Mouse (Mus musculus) retina, embryonic 14.5 days (tissue): ENCODE results near the gene Gm9837.

Source experiments
- DNase-seq: peaks from one replicate; pipeline ENCODE4 v3.0.0-alpha.2; 2015; ENCODE audit warnings: low spot score

Gene Gm9837

GRCm38 (mm10) chr11:53469968-53470695 is at the start of gene Gm9837:
Gm9837 (minus strand) TSS chr11:53470479.
- peak; percentile 96 for DNase-seq

- DNase-seq: peak; percentile 71
Measured at GRCm38 (mm10) chr11:53519207-53520121, 49.2 kb upstream of the Gm9837 start, which contains the start of gene Sept8. Sept8 (plus strand) TSS chr11:53519257.

GRCm38 (mm10) chr11:53518759-53519158 is 48.5 kb upstream of the Gm9837 start:
- DNase-seq: no peak

GRCm38 (mm10) chr11:53516775-53517627 is 46.7 kb upstream of the Gm9837 start:
- no peak for DNase-seq

- DNase-seq: no peak
Measured at GRCm38 (mm10) chr11:53510351-53510750, 40.1 kb upstream of the Gm9837 start.

GRCm38 (mm10) chr11:53508591-53508990 is 38.3 kb upstream of the Gm9837 start:
- no peak for DNase-seq

- DNase-seq: no peak
Measured at GRCm38 (mm10) chr11:53508152-53508551, 37.9 kb upstream of the Gm9837 start.

GRCm38 (mm10) chr11:53507098-53507805 is 37.0 kb upstream of the Gm9837 start:
- DNase-seq: no peak

- no peak for DNase-seq
Measured at GRCm38 (mm10) chr11:53505026-53505663, 34.9 kb upstream of the Gm9837 start.

GRCm38 (mm10) chr11:53504376-53504775 is 34.1 kb upstream of the Gm9837 start:
- DNase-seq: no peak

GRCm38 (mm10) chr11:53503738-53504137 is 33.5 kb upstream of the Gm9837 start:
- DNase-seq: no peak

GRCm38 (mm10) chr11:53502039-53502765 is 31.9 kb upstream of the Gm9837 start:
- no peak for DNase-seq

GRCm38 (mm10) chr11:53500569-53500968 is 30.3 kb upstream of the Gm9837 start:
- no peak for DNase-seq

- DNase-seq: no peak
Measured at GRCm38 (mm10) chr11:53496946-53497345, 26.7 kb upstream of the Gm9837 start.

GRCm38 (mm10) chr11:53495417-53495816 is 25.1 kb upstream of the Gm9837 start:
- no peak for DNase-seq

GRCm38 (mm10) chr11:53493243-53493955 is 23.1 kb upstream of the Gm9837 start:
- peak; percentile 73 for DNase-seq

GRCm38 (mm10) chr11:53491954-53492401 is 21.7 kb upstream of the Gm9837 start:
- peak; percentile 82 for DNase-seq

- no peak for DNase-seq
Measured at GRCm38 (mm10) chr11:53489421-53489820, 19.1 kb upstream of the Gm9837 start.

- DNase-seq: no peak
Measured at GRCm38 (mm10) chr11:53489007-53489406, 18.7 kb upstream of the Gm9837 start.
